Mouse (Mus musculus) limb, embryonic 12.5 days (tissue): ENCODE data around the gene Akr1b3. TPM values are rescaled to one million over a fixed set of nuclear protein-coding genes. Genes with fewer than 3 reads are reported as not detected.
A peak's percentile ranks its signal among the peaks of the same experiment; 100 is the strongest.

Source experiments
- ATAC-seq: fragments of 200-750 bp; cut with Nextera tagmentation; 2 replicates; pipeline ENCODE4 v1.8.0; 2017; ENCODE audit warnings: low read depth, moderate TSS enrichment; ENCODE audit not compliant: insufficient number of reproducible peaks, insufficient read depth, low FRiP score, low TSS enrichment
- H3K27ac ChIP-seq: fragments of 300-500 bp; sonication (generic); 2 replicates; pipeline ENCODE4 v1.5.1; 2016; ENCODE audit warnings: mild to moderate bottlenecking, moderate library complexity
- H3K27me3 ChIP-seq: fragments of 300-500 bp; sonication (generic); 2 replicates; pipeline ENCODE4 v1.6.1; 2016; ENCODE audit warnings: mild to moderate bottlenecking, moderate library complexity
- H3K36me3 ChIP-seq: fragments of 300-500 bp; sonication (generic); 2 replicates; pipeline ENCODE4 v1.6.1; 2016; ENCODE audit warnings: mild to moderate bottlenecking, moderate library complexity
- H3K4me1 ChIP-seq: fragments of 300-500 bp; sonication (generic); replicated peaks from 2 replicates; pipeline ENCODE4 v1.6.1; 2016
- H3K4me2 ChIP-seq: fragments of 300-500 bp; sonication (generic); 2 replicates; pipeline ENCODE4 v1.6.1; 2016; ENCODE audit warnings: mild to moderate bottlenecking, moderate library complexity
- H3K4me3 ChIP-seq: fragments of 300-500 bp; sonication (generic); replicated peaks from 2 replicates; pipeline ENCODE4 v1.5.1; 2016; ENCODE audit warnings: mild to moderate bottlenecking
- H3K9ac ChIP-seq: fragments of 300-500 bp; sonication (generic); replicated peaks from 2 replicates; pipeline ENCODE4 v1.6.1; 2016; ENCODE audit warnings: mild to moderate bottlenecking, moderate library complexity
- H3K9me3 ChIP-seq: fragments of 300-500 bp; sonication (generic); 2 replicates; pipeline ENCODE4 v1.6.1; 2016; ENCODE audit warnings: mild to moderate bottlenecking, moderate library complexity
- WGBS: fragments of 180-500 bp; shearing (Covaris S2); methylation state at CpG from one replicate; pipeline ENCODE4 v1.1.7; 2016; 5-methylcytosine and 5-hydroxymethylcytosine counted together
- polyA plus RNA-seq: library from polyadenylated mRNA; unstranded; fragments of >200 nt; fragmentation: Nextera tagmentation; extraction: Ambion mirVana; gene quantifications from 2 replicates; pipeline ENCODE4 v1.2.1, GENCODE M21; 2016

The Akr1b3 gene
- polyA plus RNA-seq, 1 experiment from 2014 or later = 191 TPM

- Histone ChIP-seq H3K4me1 (peaks cover 11% of the 10 kb centered on the region), H3K36me3 (no peaks in the 10 kb centered on the region), H3K9me3 (no peaks in the 10 kb centered on the region), H3K4me2 (no peak overlapping the region), H3K27ac (no peak overlapping the region), H3K27me3 (no peaks in the 10 kb centered on the region), H3K4me3 (no peak overlapping the region), H3K9ac (no peak overlapping the region)
- ATAC-seq = no peak
- WGBS = 77% methylated on average over 6 of the region's 6 CpGs
Observed at GRCm38 (mm10) chr6:34318636-34319035, 1.4 kb upstream of the Akr1b3 start.

- WGBS = 65% methylated on average over 5 of the region's 5 CpGs
- no peaks in the 10 kb centered on the region for H3K36me3 ChIP-seq
- H3K27ac ChIP-seq = no peak overlapping the region
- no peaks in the 10 kb centered on the region for H3K9me3 ChIP-seq
- peak overlapping the region; percentile 81; the same call in 1 of the 2 replicates for H3K4me2 ChIP-seq
- no peak for ATAC-seq
- no peak overlapping the region for H3K4me3 ChIP-seq
- no peaks in the 10 kb centered on the region for H3K27me3 ChIP-seq
- no peak overlapping the region for H3K9ac ChIP-seq
- H3K4me1 ChIP-seq = peaks cover 11% of the 10 kb centered on the region
Observed at GRCm38 (mm10) chr6:34318172-34318571, 894 bp upstream of the Akr1b3 start.

GRCm38 (mm10) chr6:34313921-34314320 lies 3.4 kb downstream of the Akr1b3 start:
- H3K9ac ChIP-seq = no peak overlapping the region
- ATAC-seq = no peak
- peaks cover 34% of the 10 kb centered on the region for H3K36me3 ChIP-seq
- H3K27ac ChIP-seq = no peak overlapping the region
- H3K9me3 ChIP-seq = no peaks in the 10 kb centered on the region
- no peak overlapping the region for H3K4me2 ChIP-seq
- no peaks in the 10 kb centered on the region for H3K27me3 ChIP-seq
- no peak overlapping the region for H3K4me3 ChIP-seq
- peaks cover 11% of the 10 kb centered on the region for H3K4me1 ChIP-seq
- WGBS = 93% methylated on average over 2 of the region's 2 CpGs

GRCm38 (mm10) chr6:34313386-34313785 lies 3.9 kb downstream of the Akr1b3 start:
- H3K27me3 ChIP-seq = no peaks in the 10 kb centered on the region
- H3K9ac ChIP-seq = no peak overlapping the region
- WGBS = 78% methylated on average over 9 of the region's 9 CpGs
- H3K36me3 ChIP-seq = peaks cover 40% of the 10 kb centered on the region
- H3K4me3 ChIP-seq = no peak overlapping the region
- no peak for ATAC-seq
- peaks cover 11% of the 10 kb centered on the region for H3K4me1 ChIP-seq
- no peak overlapping the region for H3K27ac ChIP-seq
- no peak overlapping the region for H3K4me2 ChIP-seq
- H3K9me3 ChIP-seq = no peaks in the 10 kb centered on the region

- no peak overlapping the region for H3K4me3 ChIP-seq
- 90% methylated on average over 11 of the region's 11 CpGs for WGBS
- no peak overlapping the region for H3K27ac ChIP-seq
- no peak for ATAC-seq
- no peaks in the 10 kb centered on the region for H3K9me3 ChIP-seq
- H3K9ac ChIP-seq = no peak overlapping the region
- peaks cover 71% of the 10 kb centered on the region for H3K36me3 ChIP-seq
- H3K4me1 ChIP-seq = no peaks in the 10 kb centered on the region
- H3K27me3 ChIP-seq = no peaks in the 10 kb centered on the region
- no peak overlapping the region for H3K4me2 ChIP-seq
Observed at GRCm38 (mm10) chr6:34310023-34310595, 7.2 kb downstream of the Akr1b3 start.

GRCm38 (mm10) chr6:34309526-34309925 lies 7.8 kb downstream of the Akr1b3 start:
- WGBS = 95% methylated on average over 6 of the region's 6 CpGs
- Histone ChIP-seq H3K4me2 (no peak overlapping the region), H3K9ac (no peak overlapping the region), H3K27me3 (no peaks in the 10 kb centered on the region), H3K27ac (no peak overlapping the region), H3K36me3 (peaks cover 77% of the 10 kb centered on the region), H3K9me3 (no peaks in the 10 kb centered on the region), H3K4me1 (no peaks in the 10 kb centered on the region), H3K4me3 (no peak overlapping the region)
- no peak for ATAC-seq

- no peaks in the 10 kb centered on the region for H3K4me1 ChIP-seq
- H3K9ac ChIP-seq = no peak overlapping the region
- no peak overlapping the region for H3K27ac ChIP-seq
- H3K9me3 ChIP-seq = no peaks in the 10 kb centered on the region
- no peak for ATAC-seq
- H3K4me2 ChIP-seq = no peak overlapping the region
- H3K36me3 ChIP-seq = peaks cover 75% of the 10 kb centered on the region
- H3K4me3 ChIP-seq = no peak overlapping the region
- 82% methylated on average over 6 of the region's 6 CpGs for WGBS
- H3K27me3 ChIP-seq = no peaks in the 10 kb centered on the region
Observed at GRCm38 (mm10) chr6:34306797-34307196, 10.5 kb downstream of the Akr1b3 start.

GRCm38 (mm10) chr6:34304675-34305241 lies 12.5 kb downstream of the Akr1b3 start:
- H3K27me3 ChIP-seq = no peaks in the 10 kb centered on the region
- ATAC-seq = 0 out of 2 replicates have a peak, but pooled peaks have one; percentile 31
- H3K4me2 ChIP-seq = no peak overlapping the region
- peaks cover 54% of the 10 kb centered on the region for H3K36me3 ChIP-seq
- no peaks in the 10 kb centered on the region for H3K4me1 ChIP-seq
- H3K9ac ChIP-seq = no peak overlapping the region
- H3K9me3 ChIP-seq = no peaks in the 10 kb centered on the region
- H3K27ac ChIP-seq = no peak overlapping the region
- WGBS = 70% methylated on average over 10 of the region's 10 CpGs
- no peak overlapping the region for H3K4me3 ChIP-seq

GRCm38 (mm10) chr6:34297055-34297454 lies 20.2 kb downstream of the Akr1b3 start:
- H3K27me3 ChIP-seq = no peaks in the 10 kb centered on the region
- H3K27ac ChIP-seq = no peak overlapping the region
- WGBS = 86% methylated on average over 3 of the region's 3 CpGs
- no peaks in the 10 kb centered on the region for H3K9me3 ChIP-seq
- no peak for ATAC-seq
- no peaks in the 10 kb centered on the region for H3K36me3 ChIP-seq
- no peak overlapping the region for H3K4me2 ChIP-seq
- H3K4me3 ChIP-seq = no peak overlapping the region
- H3K9ac ChIP-seq = no peak overlapping the region
- H3K4me1 ChIP-seq = peaks cover 12% of the 10 kb centered on the region

GRCm38 (mm10) chr6:34295437-34295836 lies 21.8 kb downstream of the Akr1b3 start:
- Histone ChIP-seq H3K9ac (no peak overlapping the region), H3K4me2 (no peak overlapping the region), H3K27me3 (no peaks in the 10 kb centered on the region), H3K27ac (no peak overlapping the region), H3K36me3 (no peaks in the 10 kb centered on the region), H3K9me3 (no peaks in the 10 kb centered on the region), H3K4me1 (peaks cover 17% of the 10 kb centered on the region), H3K4me3 (no peak overlapping the region)
- ATAC-seq = no peak
- 89% methylated on average over 9 of the region's 9 CpGs for WGBS

- H3K27me3 ChIP-seq = no peaks in the 10 kb centered on the region
- no peaks in the 10 kb centered on the region for H3K36me3 ChIP-seq
- ATAC-seq = peak; percentile 90
- H3K4me3 ChIP-seq = no peak overlapping the region
- WGBS = 35% methylated on average over 9 of the region's 9 CpGs
- H3K4me1 ChIP-seq = peaks cover 17% of the 10 kb centered on the region
- 0 out of 2 replicates have a peak overlapping the region, but pooled peaks have one; percentile 23 for H3K27ac ChIP-seq
- H3K9ac ChIP-seq = no peak overlapping the region
- no peaks in the 10 kb centered on the region for H3K9me3 ChIP-seq
- peak overlapping the region; percentile 21; the same call in 1 of the 2 replicates for H3K4me2 ChIP-seq
Observed at GRCm38 (mm10) chr6:34292882-34293487, 24.3 kb downstream of the Akr1b3 start.
